Mouse (Mus musculus) midbrain, embryonic 14.5 days (tissue): ENCODE results near the gene Racgap1. TPM values are rescaled to one million over a fixed set of nuclear protein-coding genes. Genes with fewer than 3 reads are reported as not detected.

Experiments
- ATAC-seq: fragments of 200-750 bp; cut with Nextera tagmentation; 2 replicates; pipeline ENCODE4 v1.8.0; 2017; ENCODE audit warnings: moderate number of reproducible peaks, moderate library complexity; ENCODE audit not compliant: low FRiP score, low TSS enrichment
- DNase-seq: peaks from one replicate; pipeline ENCODE4 v3.0.0-alpha.2; 2015
- H3K27ac ChIP-seq: fragments of 300-500 bp; sonication (generic); replicated peaks from 2 replicates; pipeline ENCODE4 v1.5.1; 2014; ENCODE audit warnings: mild to moderate bottlenecking, low read depth, low read length, moderate library complexity
- H3K27me3 ChIP-seq: fragments of 300-500 bp; sonication (generic); 2 replicates; pipeline ENCODE4 v1.6.1; 2014; ENCODE audit warnings: low read length, control low read depth, mixed read lengths; ENCODE audit not compliant: control insufficient read depth, insufficient read depth
- H3K36me3 ChIP-seq: fragments of 300-500 bp; sonication (generic); 2 replicates; pipeline ENCODE4 v1.6.1; 2014; ENCODE audit warnings: low read length, control low read depth; ENCODE audit not compliant: control insufficient read depth, insufficient read depth
- H3K4me1 ChIP-seq: fragments of 300-500 bp; sonication (generic); 2 replicates; pipeline ENCODE4 v1.6.1; 2014; ENCODE audit warnings: mild to moderate bottlenecking, antibody characterized with exemption, low read length, control low read depth; ENCODE audit not compliant: control insufficient read depth, insufficient read depth
- H3K4me2 ChIP-seq: fragments of 300-500 bp; sonication (generic); 2 replicates; pipeline ENCODE4 v1.6.1; 2014; ENCODE audit warnings: mild to moderate bottlenecking, low read length, moderate library complexity
- H3K4me3 ChIP-seq: fragments of 300-500 bp; sonication (generic); replicated peaks from 2 replicates; pipeline ENCODE4 v1.5.1; 2014; ENCODE audit warnings: low read depth, low read length
- H3K9ac ChIP-seq: fragments of 300-500 bp; sonication (generic); replicated peaks from 2 replicates; pipeline ENCODE4 v1.6.1; 2014; ENCODE audit warnings: mild to moderate bottlenecking, low read length, moderate library complexity
- H3K9me3 ChIP-seq: fragments of 300-500 bp; sonication (generic); 2 replicates; pipeline ENCODE4 v1.6.1; 2016; ENCODE audit warnings: low read length, control low read depth, mixed read lengths; ENCODE audit not compliant: control insufficient read depth
- WGBS: fragments of 180-500 bp; shearing (Covaris S2); extraction: QIAGEN DNeasy Blood & Tissue Kit; methylation state at CpG from one replicate; pipeline ENCODE4 v1.1.7; 2014; 5-methylcytosine and 5-hydroxymethylcytosine counted together
- polyA plus RNA-seq: library from polyadenylated mRNA; unstranded; fragments of >200 nt; fragmentation: Nextera tagmentation; extraction: Ambion mirVana; gene quantifications from 2 replicates; pipeline ENCODE4 v1.2.1, GENCODE M21; 2014

Gene Racgap1
- polyA plus RNA-seq, 1 experiment from 2014 or later = 64.0 TPM

DNA sequence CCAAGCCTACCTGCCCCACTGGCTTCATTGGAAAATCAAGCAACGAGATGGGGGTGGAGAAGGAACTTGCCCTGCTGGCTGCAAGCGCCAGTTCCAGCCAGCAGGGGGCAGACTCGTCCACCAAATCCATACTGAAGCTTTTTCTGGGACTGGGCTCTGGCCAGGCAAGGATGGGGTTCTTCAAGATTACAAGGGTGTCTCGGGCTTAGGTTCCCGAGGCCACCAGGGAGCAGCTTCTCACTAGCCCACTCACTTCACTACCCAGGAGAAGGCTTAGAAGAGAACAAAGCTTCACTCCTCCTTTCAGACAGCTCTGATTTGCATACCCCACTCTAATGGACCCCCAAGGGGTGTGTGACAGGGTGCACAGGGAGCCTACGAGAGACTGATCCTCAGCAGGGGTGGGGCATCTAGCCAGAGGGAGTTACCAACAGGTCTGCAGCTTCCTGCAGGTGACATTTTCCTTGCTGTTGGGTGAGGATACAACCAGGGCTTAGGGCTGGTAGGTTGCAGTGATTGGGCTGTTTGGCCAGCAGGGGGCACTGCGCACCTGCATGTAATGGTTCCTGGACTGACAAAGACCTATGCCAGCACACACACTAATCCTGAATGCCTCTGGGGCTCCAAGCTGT lies 55.3 kb downstream of the Racgap1 start:
- H3K27ac ChIP-seq = peak overlapping the region; percentile 63; the same call in 1 of the 2 replicates
- peaks cover 23% of the 10 kb centered on the region for H3K4me1 ChIP-seq
- no peaks in the 10 kb centered on the region for H3K9me3 ChIP-seq
- peak; percentile 79 for ATAC-seq
- WGBS = 0% methylated on average over 7 of the region's 7 CpGs
- 0 out of 2 replicates have a peak overlapping the region, but pooled peaks have one; percentile 9 for H3K9ac ChIP-seq
- no peaks in the 10 kb centered on the region for H3K36me3 ChIP-seq
- H3K4me2 ChIP-seq = peak overlapping the region; percentile 28
- H3K4me3 ChIP-seq = no peak overlapping the region
- DNase-seq = peak; percentile 92
- H3K27me3 ChIP-seq = peaks cover 29% of the 10 kb centered on the region

DNA sequence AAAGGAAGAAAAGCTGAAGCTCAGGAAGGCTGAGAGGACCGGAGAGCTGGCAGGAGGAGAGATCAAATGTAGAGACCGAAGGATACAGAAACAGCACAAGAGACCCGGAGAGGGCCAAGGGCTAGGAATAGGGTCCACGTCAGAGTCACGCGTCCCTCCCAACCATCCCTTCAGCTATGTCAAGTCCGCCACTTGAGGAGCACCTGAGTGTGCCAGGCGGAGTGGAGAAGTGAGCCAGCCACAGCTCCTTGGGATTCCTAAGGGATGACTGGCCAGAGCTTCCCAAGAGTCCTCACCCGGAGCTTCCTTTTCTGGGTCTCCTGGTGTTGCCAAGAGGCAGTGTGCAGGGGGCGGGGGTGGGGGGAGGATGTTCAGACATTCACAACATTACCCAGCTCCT lies 56.5 kb downstream of the Racgap1 start:
- DNase-seq = no peak
- Histone ChIP-seq H3K27ac (no peak overlapping the region), H3K4me2 (no peak overlapping the region), H3K4me1 (peaks cover 11% of the 10 kb centered on the region), H3K27me3 (peaks cover 40% of the 10 kb centered on the region), H3K4me3 (no peak overlapping the region), H3K9ac (no peak overlapping the region), H3K36me3 (no peaks in the 10 kb centered on the region), H3K9me3 (no peaks in the 10 kb centered on the region)
- no peak for ATAC-seq
- WGBS = 88% methylated on average over 10 of the region's 10 CpGs

DNA sequence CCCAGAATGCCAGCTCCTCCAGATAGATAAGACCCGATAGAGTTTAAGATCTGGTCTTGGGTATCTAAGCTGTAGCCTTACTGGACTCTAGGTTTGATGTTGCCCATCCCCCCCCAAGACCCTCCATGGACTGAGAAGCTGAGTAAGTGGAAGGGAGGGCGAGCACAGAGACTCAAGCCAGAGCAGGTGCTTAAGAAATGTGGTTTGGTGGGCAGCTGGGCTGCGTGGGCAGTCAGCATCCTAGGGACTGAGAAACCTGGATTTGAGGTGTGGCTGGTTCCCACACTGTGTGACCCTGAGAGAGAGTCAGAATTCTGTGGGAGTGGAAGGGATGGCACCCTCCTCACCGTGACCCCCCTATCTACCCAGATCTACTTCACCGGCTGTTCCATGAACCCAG lies 58.6 kb downstream of the Racgap1 start:
- Histone ChIP-seq H3K9me3 (no peaks in the 10 kb centered on the region), H3K4me2 (no peak overlapping the region), H3K27ac (no peak overlapping the region), H3K4me3 (no peak overlapping the region), H3K9ac (no peak overlapping the region), H3K4me1 (peaks cover 3% of the 10 kb centered on the region; the same call in 1 of the 2 replicates), H3K27me3 (peaks cover 60% of the 10 kb centered on the region), H3K36me3 (no peaks in the 10 kb centered on the region)
- ATAC-seq (no peak), DNase-seq (no peak)
- 92% methylated on average over 5 of the region's 5 CpGs for WGBS

DNA sequence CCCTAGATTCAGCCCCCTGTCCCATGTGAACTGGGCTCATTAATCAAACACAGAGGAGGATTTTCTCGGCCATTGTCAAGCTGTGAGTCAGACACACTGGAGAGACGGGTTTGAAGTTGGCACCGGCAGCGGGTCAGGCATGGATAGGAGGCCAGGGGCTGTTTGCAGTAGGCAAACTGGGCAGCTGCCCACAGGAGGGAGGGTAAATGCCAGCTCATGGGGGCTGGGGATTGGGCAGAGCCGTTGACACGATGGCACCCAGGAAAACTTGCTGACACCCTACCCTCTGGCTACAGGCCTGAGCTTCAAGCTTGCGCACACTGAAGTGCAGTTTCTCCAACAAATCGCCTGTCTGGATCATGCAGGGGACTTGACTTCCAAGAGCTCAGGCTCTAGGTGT lies 59.3 kb downstream of the Racgap1 start:
- WGBS = 69% methylated on average over 8 of the region's 8 CpGs
- no peak overlapping the region for H3K27ac ChIP-seq
- no peak overlapping the region for H3K4me3 ChIP-seq
- no peak overlapping the region for H3K9ac ChIP-seq
- H3K4me2 ChIP-seq = no peak overlapping the region
- no peaks in the 10 kb centered on the region for H3K9me3 ChIP-seq
- no peak for DNase-seq
- H3K4me1 ChIP-seq = peaks cover 3% of the 10 kb centered on the region; the same call in 1 of the 2 replicates
- no peak for ATAC-seq
- H3K36me3 ChIP-seq = no peaks in the 10 kb centered on the region
- peaks cover 65% of the 10 kb centered on the region for H3K27me3 ChIP-seq

DNA sequence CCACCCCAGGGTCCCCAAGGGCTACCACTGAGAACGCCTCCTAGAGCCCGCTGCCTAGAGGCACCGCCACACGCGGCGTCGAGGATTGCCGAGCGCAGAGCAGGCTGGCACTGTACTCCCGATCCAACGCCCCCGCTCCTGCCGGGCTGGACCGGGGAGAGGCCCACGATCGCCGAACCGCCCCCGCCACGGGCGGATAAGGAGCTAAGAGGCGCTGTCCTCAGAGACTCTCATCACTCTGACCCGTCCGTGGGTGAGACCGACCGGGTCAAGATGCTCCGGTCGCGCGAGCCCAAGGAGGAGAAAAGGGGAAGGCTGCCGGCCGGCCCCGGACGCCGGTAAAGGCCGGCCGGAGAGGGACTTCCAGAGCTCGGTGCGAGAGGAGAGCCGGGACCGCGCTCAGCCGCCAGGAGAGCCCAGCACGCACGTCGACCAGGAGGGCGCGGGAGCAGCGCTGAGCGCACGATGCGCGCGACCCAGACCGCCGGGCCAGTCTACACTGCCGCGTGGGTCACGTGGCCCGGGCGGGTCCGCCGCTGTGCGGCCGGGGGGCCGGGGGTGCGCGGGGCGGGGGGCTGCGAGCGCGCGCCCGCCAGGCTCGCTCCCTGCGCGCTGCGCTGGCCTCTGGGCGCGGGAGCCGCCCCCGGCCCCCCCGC lies 60.9 kb downstream of the Racgap1 start, which contains the start of gene Aqp5:
Gene Aqp5, plus strand, starts transcription at position 354 of the 656 bp plus-strand sequence.
- ATAC-seq (peak; percentile 80; the same call in 1 of the 2 replicates), DNase-seq (peak; percentile 74)
- WGBS = 1% methylated on average over 61 of the region's 83 CpGs
- H3K9me3 ChIP-seq = no peaks in the 10 kb centered on the region
- no peaks in the 10 kb centered on the region for H3K36me3 ChIP-seq
- peaks cover 81% of the 10 kb centered on the region for H3K27me3 ChIP-seq
- H3K27ac ChIP-seq = no peak within 1 kb of the TSS
- H3K4me3 ChIP-seq = peak within 1 kb of the TSS; percentile 38
- no peaks in the 10 kb centered on the region for H3K4me1 ChIP-seq
- H3K4me2 ChIP-seq = peak within 1 kb of the TSS; percentile 59
- peak within 1 kb of the TSS; percentile 14; the same call in 1 of the 2 replicates for H3K9ac ChIP-seq

DNA sequence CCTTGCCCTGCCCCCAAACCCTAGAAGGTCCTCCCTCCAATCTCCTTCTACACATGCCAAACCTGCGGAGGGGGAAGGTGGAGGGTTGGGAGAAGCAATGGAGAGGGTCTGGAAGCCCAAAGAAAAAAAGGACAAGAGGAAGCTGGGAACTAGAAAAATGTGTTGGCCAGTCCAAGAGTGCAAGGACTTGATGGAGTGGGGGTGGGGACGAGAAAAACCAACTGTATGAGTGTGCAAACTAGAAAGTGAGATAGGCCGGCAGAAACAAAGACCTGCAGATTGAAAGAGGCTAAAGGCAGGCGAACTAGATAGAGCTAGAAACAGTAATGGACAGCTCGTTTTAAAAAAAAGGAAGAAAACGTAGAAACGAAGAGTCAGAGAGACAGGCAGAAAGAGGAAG lies 61.8 kb downstream of the Racgap1 start:
- no peak for ATAC-seq
- no peak overlapping the region for H3K4me3 ChIP-seq

DNA sequence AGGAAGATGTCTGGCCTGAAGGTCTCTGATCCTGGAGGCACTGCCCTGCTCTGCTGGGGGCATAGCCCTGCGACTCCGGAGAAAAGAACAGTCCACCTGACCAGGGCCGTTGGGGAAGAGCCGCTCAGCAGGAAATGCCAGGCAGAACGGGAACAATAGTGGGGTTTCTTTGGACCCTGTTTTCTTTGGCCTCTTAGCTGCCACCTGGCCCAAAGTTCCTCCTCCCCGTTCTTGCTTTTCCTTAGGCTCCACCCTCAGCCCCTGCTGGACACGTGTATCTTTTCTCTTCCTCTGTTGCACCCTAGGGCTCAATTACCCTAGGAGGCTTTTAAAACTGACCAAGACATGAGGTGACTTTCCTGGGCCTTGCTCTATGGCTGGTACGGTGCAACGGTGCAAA lies 62.2 kb downstream of the Racgap1 start:
- no peak overlapping the region for H3K4me3 ChIP-seq
- H3K27me3 ChIP-seq = peaks cover 91% of the 10 kb centered on the region
- no peak overlapping the region for H3K9ac ChIP-seq
- WGBS = 1% methylated on average over 9 of the region's 9 CpGs
- peaks cover 6% of the 10 kb centered on the region; the same call in 1 of the 2 replicates for H3K4me1 ChIP-seq
- ATAC-seq = no peak
- H3K36me3 ChIP-seq = no peaks in the 10 kb centered on the region
- no peaks in the 10 kb centered on the region for H3K9me3 ChIP-seq
- no peak for DNase-seq
- no peak overlapping the region for H3K4me2 ChIP-seq
- H3K27ac ChIP-seq = no peak overlapping the region

More for the DNA sequence above, 61.8 kb downstream of the Racgap1 start:
- Histone ChIP-seq H3K27me3 (peaks cover 89% of the 10 kb centered on the region), H3K36me3 (no peaks in the 10 kb centered on the region), H3K4me1 (0 out of 2 replicates have a peak, but pooled peaks cover 4% of the 10 kb centered on the region), H3K4me2 (no peak overlapping the region), H3K9me3 (no peaks in the 10 kb centered on the region), H3K9ac (no peak overlapping the region), H3K27ac (no peak overlapping the region)
- no peak for DNase-seq
- WGBS = 16% methylated on average over 7 of the region's 7 CpGs

DNA sequence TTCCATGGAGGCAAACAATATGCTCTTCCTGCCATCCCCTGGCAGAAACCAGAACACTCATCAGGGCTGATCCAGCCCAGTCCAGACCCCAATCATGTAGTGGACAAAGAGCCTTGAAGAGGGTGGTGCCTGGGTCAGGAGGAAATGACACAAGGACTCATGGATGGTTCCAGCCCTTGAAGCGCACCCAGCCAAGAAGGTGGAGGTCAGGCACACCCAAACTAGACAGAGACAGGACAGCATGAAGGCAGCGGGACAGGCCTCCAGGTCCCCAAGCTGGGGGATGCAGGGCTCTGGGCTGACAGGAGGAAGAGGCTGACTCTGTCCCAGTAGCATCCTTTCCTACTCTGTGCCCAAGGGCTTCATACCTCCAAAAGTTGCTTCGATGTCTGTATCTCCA lies 64.9 kb downstream of the Racgap1 start:
- no peak overlapping the region for H3K4me3 ChIP-seq
- no peak overlapping the region for H3K4me2 ChIP-seq
- peaks cover 87% of the 10 kb centered on the region for H3K27me3 ChIP-seq
- H3K36me3 ChIP-seq = no peaks in the 10 kb centered on the region
- H3K27ac ChIP-seq = no peak overlapping the region
- WGBS = 94% methylated on average over 3 of the region's 3 CpGs
- H3K4me1 ChIP-seq = peaks cover 15% of the 10 kb centered on the region; the same call in 1 of the 2 replicates
- no peak overlapping the region; the same call in 1 of the 2 replicates for H3K9ac ChIP-seq
- no peaks in the 10 kb centered on the region for H3K9me3 ChIP-seq
- no peak for ATAC-seq
- DNase-seq = no peak
